Mouse (Mus musculus): ENCODE data around the gene Olfr448. TPM values are rescaled to one million over a fixed set of nuclear protein-coding genes. Genes with fewer than 3 reads are reported as not detected.
A peak's percentile ranks its signal among the peaks of the same experiment; 100 is the strongest.

The Olfr448 gene
- polyA plus RNA-seq (2014; fragmentation: Nextera tagmentation; extraction: Ambion mirVana) = not detected in 2 replicates

GRCm38 (mm10) chr6:42890141-42890540 lies at the start of gene Olfr448:
Gene Olfr448 (plus strand): TSS chr6:42890441.
- Histone ChIP-seq H3K27ac (ENCODE audit: low read depth, low read length) (no peak within 1 kb of the TSS), H3K4me1 (ENCODE audit: control insufficient read depth, insufficient read depth, low read length) (no peaks in the 10 kb centered on the region), H3K9me3 (ENCODE audit: control insufficient read depth, low read length) (no peaks in the 10 kb centered on the region), H3K9ac (replicated peaks; ENCODE audit: low read depth, low read length) (no peak within 1 kb of the TSS), H3K27me3 (ENCODE audit: control insufficient read depth, insufficient read depth, low read length) (no peaks in the 10 kb centered on the region), H3K4me3 (ENCODE audit: low read depth, low read length) (no peak within 1 kb of the TSS), H3K4me2 (ENCODE audit: low read depth, low read length) (no peak within 1 kb of the TSS), H3K36me3 (ENCODE audit: control insufficient read depth, insufficient read depth, low read length) (no peaks in the 10 kb centered on the region)
- no peak for ATAC-seq (ENCODE audit: low read depth)
- WGBS = 100% methylated on average over 1 of the region's 1 CpGs

- WGBS = 12% methylated on average over 4 of the region's 4 CpGs
- Histone ChIP-seq H3K4me2 (ENCODE audit: low read depth, low read length) (no peak overlapping the region), H3K4me3 (ENCODE audit: low read depth, low read length) (no peak overlapping the region), H3K27ac (ENCODE audit: low read depth, low read length) (no peak overlapping the region), H3K4me1 (ENCODE audit: control insufficient read depth, insufficient read depth, low read length) (no peaks in the 10 kb centered on the region), H3K27me3 (ENCODE audit: control insufficient read depth, insufficient read depth, low read length) (no peaks in the 10 kb centered on the region), H3K36me3 (ENCODE audit: control insufficient read depth, insufficient read depth, low read length) (no peaks in the 10 kb centered on the region), H3K9ac (replicated peaks; ENCODE audit: low read depth, low read length) (no peak overlapping the region), H3K9me3 (ENCODE audit: control insufficient read depth, low read length) (no peaks in the 10 kb centered on the region)
- peak; percentile 68; the same call in 1 of the 2 replicates for ATAC-seq (ENCODE audit: low read depth)
Observed at GRCm38 (mm10) chr6:42860222-42860819, 29.9 kb upstream of the Olfr448 start.

- Histone ChIP-seq H3K9me3 (ENCODE audit: control insufficient read depth, low read length) (no peaks in the 10 kb centered on the region), H3K9ac (replicated peaks; ENCODE audit: low read depth, low read length) (no peak overlapping the region), H3K36me3 (ENCODE audit: control insufficient read depth, insufficient read depth, low read length) (no peaks in the 10 kb centered on the region), H3K4me2 (ENCODE audit: low read depth, low read length) (no peak overlapping the region), H3K4me3 (ENCODE audit: low read depth, low read length) (no peak overlapping the region), H3K4me1 (ENCODE audit: control insufficient read depth, insufficient read depth, low read length) (no peaks in the 10 kb centered on the region), H3K27me3 (ENCODE audit: control insufficient read depth, insufficient read depth, low read length) (no peaks in the 10 kb centered on the region), H3K27ac (ENCODE audit: low read depth, low read length) (no peak overlapping the region)
- ATAC-seq (ENCODE audit: low read depth) = no peak
- WGBS = 82% methylated on average over 3 of the region's 3 CpGs
Observed at GRCm38 (mm10) chr6:42869695-42870094, 20.5 kb upstream of the Olfr448 start.

GRCm38 (mm10) chr6:42876323-42876722 lies 13.9 kb upstream of the Olfr448 start:
- H3K27me3 ChIP-seq (ENCODE audit: control insufficient read depth, insufficient read depth, low read length) = no peaks in the 10 kb centered on the region
- H3K9me3 ChIP-seq (ENCODE audit: control insufficient read depth, low read length) = no peaks in the 10 kb centered on the region
- no peak overlapping the region for H3K4me2 ChIP-seq (ENCODE audit: low read depth, low read length)
- H3K4me3 ChIP-seq (ENCODE audit: low read depth, low read length) = no peak overlapping the region
- H3K9ac ChIP-seq (replicated peaks; ENCODE audit: low read depth, low read length) = no peak overlapping the region
- ATAC-seq (ENCODE audit: low read depth) = no peak
- H3K36me3 ChIP-seq (ENCODE audit: control insufficient read depth, insufficient read depth, low read length) = no peaks in the 10 kb centered on the region
- H3K4me1 ChIP-seq (ENCODE audit: control insufficient read depth, insufficient read depth, low read length) = no peaks in the 10 kb centered on the region
- no peak overlapping the region for H3K27ac ChIP-seq (ENCODE audit: low read depth, low read length)

GRCm38 (mm10) chr6:42900345-42900744 lies 10.1 kb downstream of the Olfr448 start:
- no peak overlapping the region for H3K27ac ChIP-seq (ENCODE audit: low read depth, low read length)
- ATAC-seq (ENCODE audit: low read depth) = no peak
- H3K9me3 ChIP-seq (ENCODE audit: control insufficient read depth, low read length) = no peaks in the 10 kb centered on the region
- 38% methylated on average over 1 of the region's 1 CpGs for WGBS
- H3K36me3 ChIP-seq (ENCODE audit: control insufficient read depth, insufficient read depth, low read length) = no peaks in the 10 kb centered on the region
- no peak overlapping the region for H3K4me2 ChIP-seq (ENCODE audit: low read depth, low read length)
- no peaks in the 10 kb centered on the region for H3K4me1 ChIP-seq (ENCODE audit: control insufficient read depth, insufficient read depth, low read length)
- no peak overlapping the region for H3K4me3 ChIP-seq (ENCODE audit: low read depth, low read length)
- no peak overlapping the region for H3K9ac ChIP-seq (replicated peaks; ENCODE audit: low read depth, low read length)
- no peaks in the 10 kb centered on the region for H3K27me3 ChIP-seq (ENCODE audit: control insufficient read depth, insufficient read depth, low read length)

GRCm38 (mm10) chr6:42908578-42908977 lies 18.3 kb downstream of the Olfr448 start, which contains the start of gene Olfr447:
Gene Olfr447 (plus strand): TSS chr6:42908878.
- Histone ChIP-seq H3K4me2 (ENCODE audit: low read depth, low read length) (no peak within 1 kb of the TSS), H3K27me3 (ENCODE audit: control insufficient read depth, insufficient read depth, low read length) (no peaks in the 10 kb centered on the region), H3K4me1 (ENCODE audit: control insufficient read depth, insufficient read depth, low read length) (no peaks in the 10 kb centered on the region), H3K9me3 (ENCODE audit: control insufficient read depth, low read length) (no peaks in the 10 kb centered on the region), H3K4me3 (ENCODE audit: low read depth, low read length) (no peak within 1 kb of the TSS), H3K27ac (ENCODE audit: low read depth, low read length) (no peak within 1 kb of the TSS), H3K9ac (replicated peaks; ENCODE audit: low read depth, low read length) (no peak within 1 kb of the TSS), H3K36me3 (ENCODE audit: control insufficient read depth, insufficient read depth, low read length) (no peaks in the 10 kb centered on the region)
- ATAC-seq (ENCODE audit: low read depth) = no peak

GRCm38 (mm10) chr6:42921077-42921476 lies 30.8 kb downstream of the Olfr448 start, which contains the start of gene Olfr446:
Gene Olfr446 (plus strand): TSS chr6:42921377.
- ATAC-seq (ENCODE audit: low read depth) = no peak
- H3K27me3 ChIP-seq (ENCODE audit: control insufficient read depth, insufficient read depth, low read length) = no peaks in the 10 kb centered on the region
- H3K4me2 ChIP-seq (ENCODE audit: low read depth, low read length) = no peak within 1 kb of the TSS
- no peak within 1 kb of the TSS for H3K27ac ChIP-seq (ENCODE audit: low read depth, low read length)
- H3K4me1 ChIP-seq (ENCODE audit: control insufficient read depth, insufficient read depth, low read length) = no peaks in the 10 kb centered on the region
- no peaks in the 10 kb centered on the region for H3K36me3 ChIP-seq (ENCODE audit: control insufficient read depth, insufficient read depth, low read length)
- H3K9ac ChIP-seq (replicated peaks; ENCODE audit: low read depth, low read length) = no peak within 1 kb of the TSS
- no peak within 1 kb of the TSS for H3K4me3 ChIP-seq (ENCODE audit: low read depth, low read length)
- WGBS = 82% methylated on average over 2 of the region's 2 CpGs
- H3K9me3 ChIP-seq (ENCODE audit: control insufficient read depth, low read length) = no peaks in the 10 kb centered on the region

Other genes starting within 250 kb of the Olfr448 start
- gene Tcaf2, start 245.2 kb upstream of the Olfr448 start, polyA plus RNA-seq (2014; fragmentation: Nextera tagmentation; extraction: Ambion mirVana) = 0.78 and 0.91 TPM in 2 replicates
- gene Tcaf1, start 180.4 kb upstream of the Olfr448 start, polyA plus RNA-seq (2014; fragmentation: Nextera tagmentation; extraction: Ambion mirVana) = 224 and 238 TPM in 2 replicates
- gene Olfr453, start 151.1 kb upstream of the Olfr448 start, polyA plus RNA-seq (2014; fragmentation: Nextera tagmentation; extraction: Ambion mirVana) = not detected in 2 replicates
- not detected in 2 replicates for gene Olfr38, start 134.0 kb upstream of the Olfr448 start, polyA plus RNA-seq (2014; fragmentation: Nextera tagmentation; extraction: Ambion mirVana)
- not detected in 2 replicates for gene Olfr452, start 105.3 kb upstream of the Olfr448 start, polyA plus RNA-seq (2014; fragmentation: Nextera tagmentation; extraction: Ambion mirVana)
- gene Olfr450, start 78.5 kb upstream of the Olfr448 start, polyA plus RNA-seq (2014; fragmentation: Nextera tagmentation; extraction: Ambion mirVana) = not detected in 2 replicates
- not detected in 2 replicates for gene Olfr449, start 56.1 kb upstream of the Olfr448 start, polyA plus RNA-seq (2014; fragmentation: Nextera tagmentation; extraction: Ambion mirVana)
- gene Olfr447, start 18.4 kb downstream of the Olfr448 start, polyA plus RNA-seq (2014; fragmentation: Nextera tagmentation; extraction: Ambion mirVana) = not detected in 2 replicates
- not detected in 2 replicates for gene Olfr446, start 30.9 kb downstream of the Olfr448 start, polyA plus RNA-seq (2014; fragmentation: Nextera tagmentation; extraction: Ambion mirVana)
- gene Olfr444, start 58.6 kb downstream of the Olfr448 start, polyA plus RNA-seq (2014; fragmentation: Nextera tagmentation; extraction: Ambion mirVana) = not detected in 2 replicates
- not detected in 2 replicates for gene Olfr441, start 215.9 kb downstream of the Olfr448 start, polyA plus RNA-seq (2014; fragmentation: Nextera tagmentation; extraction: Ambion mirVana)

Measured in neural tube, embryonic 14.5 days (tissue).